Mouse (Mus musculus): ENCODE results near the gene Mad1l1.

DNA sequence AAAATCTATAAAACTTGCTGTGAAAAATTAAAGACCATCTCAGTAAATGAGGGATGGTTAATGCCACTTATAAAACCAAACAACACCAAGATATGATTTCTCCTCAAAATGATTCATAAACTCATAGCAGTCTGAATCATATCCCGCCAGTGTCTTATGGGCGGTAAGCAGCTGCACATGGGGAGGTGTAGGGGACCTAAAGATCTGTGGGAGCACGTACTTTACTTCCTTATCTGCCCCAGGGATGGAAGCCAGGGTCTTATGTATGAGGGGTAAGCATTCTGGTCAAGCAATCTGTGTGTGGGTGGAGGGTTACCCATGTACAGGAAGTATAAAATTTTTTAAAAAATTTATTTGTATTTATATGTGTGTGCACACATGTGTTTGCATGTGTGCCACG lies 135.0 kb downstream of the Mad1l1 start:
- TF ChIP-seq CTCF (IDR thresholded peaks at IDR 0.05; ENCODE audit: control insufficient read depth, insufficient read depth, insufficient read length) (no peak), USF1 (IDR thresholded peaks at IDR 0.05; ENCODE audit: low read depth) (no peak), MAX (IDR thresholded peaks at IDR 0.05) (no peak), MYOG (IDR thresholded peaks at IDR 0.05; ENCODE audit: control insufficient read depth, extremely low read depth, insufficient read length) (no peak), FOSL1 (IDR thresholded peaks at IDR 0.05; ENCODE audit: insufficient read depth, low read length, poor library complexity, severe bottlenecking) (no peak), CEBPB (IDR thresholded peaks at IDR 0.05; ENCODE audit: low read depth) (no peak), MYOD1 (IDR thresholded peaks at IDR 0.05; ENCODE audit: control insufficient read depth, insufficient read length, low read depth) (peak; percentile 70)

All from C2C12 (cell line).